Mouse (Mus musculus): ENCODE data around the gene Emsy. TPM values are rescaled to one million over a fixed set of nuclear protein-coding genes. Genes with fewer than 3 reads are reported as not detected.

Emsy gene
- polyA plus RNA-seq (2014; fragmentation: Nextera tagmentation; extraction: Ambion mirVana): 42.5 and 44.1 TPM in 2 replicates

DNA sequence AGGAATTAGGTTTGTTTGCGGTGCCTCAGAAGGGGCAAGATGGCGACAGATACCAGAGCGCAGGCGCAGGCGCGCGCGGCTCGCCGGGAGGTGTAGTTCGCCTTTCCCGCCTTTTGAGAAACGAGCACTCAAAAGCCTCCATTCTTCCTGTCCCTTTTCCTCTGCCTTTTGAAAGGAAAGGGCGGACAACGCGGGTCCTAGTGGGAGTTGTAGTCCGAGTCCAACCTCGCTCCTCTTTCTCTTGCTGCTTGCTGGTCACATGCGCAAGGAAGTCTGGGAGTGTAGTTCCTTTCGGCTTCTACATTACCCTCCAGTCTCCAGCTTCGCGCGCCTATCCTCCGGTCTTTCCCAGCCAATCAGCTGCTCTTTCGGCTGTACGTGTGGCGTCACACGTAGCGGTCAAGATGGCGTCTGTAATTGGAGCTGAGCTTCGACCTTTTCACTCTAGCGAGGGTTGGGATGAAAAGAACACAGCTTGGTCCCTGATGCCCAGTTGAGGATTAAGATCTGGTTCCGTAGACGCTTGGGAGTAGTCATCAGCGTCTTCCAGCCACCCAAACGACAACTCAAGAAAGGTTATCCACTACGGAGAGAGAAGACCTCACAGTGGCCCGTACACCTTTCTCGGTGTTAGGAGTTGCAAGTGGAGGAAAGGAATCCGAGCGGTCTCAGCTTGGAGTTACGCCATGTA is at the start of gene Emsy:
Gene Emsy (minus strand): TSS at position 253 of the 691 bp plus-strand sequence.
- Histone ChIP-seq H3K36me3 (ENCODE audit: control insufficient read depth, insufficient read depth, low read length) (no peaks in the 10 kb centered on the region), H3K27ac (ENCODE audit: low read depth, low read length) (peak within 1 kb of the TSS; percentile 98), H3K4me3 (ENCODE audit: low read depth, low read length) (peak within 1 kb of the TSS; percentile 99), H3K4me1 (ENCODE audit: control insufficient read depth, insufficient read depth, low read length) (peaks cover 4% of the 10 kb centered on the region), H3K27me3 (ENCODE audit: control insufficient read depth, insufficient read depth, low read length) (no peaks in the 10 kb centered on the region), H3K9me3 (replicated peaks; ENCODE audit: control insufficient read depth, low read length) (no peaks in the 10 kb centered on the region), H3K9ac (ENCODE audit: low read depth, low read length) (peak within 1 kb of the TSS; percentile 91), H3K4me2 (peak within 1 kb of the TSS; percentile 85)
- peak; percentile 95 for ATAC-seq (replicated peaks; ENCODE audit: insufficient number of reproducible peaks, low FRiP score, low TSS enrichment)
- under 1% methylated on average over 42 of the region's 42 CpGs for WGBS (ENCODE audit: insufficient replicate concordance)

DNA sequence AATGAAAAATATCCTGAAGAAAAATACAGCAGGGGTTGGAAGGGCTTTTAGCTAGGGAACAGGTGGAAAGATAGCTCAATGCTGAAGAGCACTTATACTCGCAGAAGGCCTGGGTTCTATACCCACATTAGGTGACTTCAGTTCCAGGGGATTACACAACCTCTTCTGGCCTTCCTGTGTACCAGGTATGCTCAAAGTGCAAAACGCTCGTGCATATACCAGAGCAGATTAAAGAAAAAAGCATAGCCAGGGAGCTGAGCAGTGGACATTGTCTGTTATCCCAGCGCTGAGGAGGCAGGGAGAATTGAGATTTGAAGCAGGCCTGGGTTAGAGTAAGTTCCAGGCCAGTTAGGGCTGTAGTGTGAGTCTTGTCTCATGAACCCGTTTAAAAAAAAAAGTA is 47.7 kb upstream of the Emsy start:
- H3K27ac ChIP-seq (ENCODE audit: low read depth, low read length): no peak overlapping the region
- H3K27me3 ChIP-seq (ENCODE audit: control insufficient read depth, insufficient read depth, low read length): no peaks in the 10 kb centered on the region
- WGBS (ENCODE audit: insufficient replicate concordance): 63% methylated on average over 5 of the region's 5 CpGs
- peak overlapping the region; percentile 95 for H3K4me3 ChIP-seq (ENCODE audit: low read depth, low read length)
- H3K9me3 ChIP-seq (replicated peaks; ENCODE audit: control insufficient read depth, low read length): no peaks in the 10 kb centered on the region
- peak overlapping the region; percentile 89 for H3K4me2 ChIP-seq
- no peaks in the 10 kb centered on the region for H3K36me3 ChIP-seq (ENCODE audit: control insufficient read depth, insufficient read depth, low read length)
- no peak for ATAC-seq (replicated peaks; ENCODE audit: insufficient number of reproducible peaks, low FRiP score, low TSS enrichment)
- peak overlapping the region; percentile 93 for H3K9ac ChIP-seq (ENCODE audit: low read depth, low read length)
- H3K4me1 ChIP-seq (ENCODE audit: control insufficient read depth, insufficient read depth, low read length): peaks cover 11% of the 10 kb centered on the region

GRCm38 (mm10) chr7:98703365-98703881 is 46.8 kb upstream of the Emsy start:
- no peaks in the 10 kb centered on the region for H3K27me3 ChIP-seq (ENCODE audit: control insufficient read depth, insufficient read depth, low read length)
- H3K9me3 ChIP-seq (replicated peaks; ENCODE audit: control insufficient read depth, low read length): no peaks in the 10 kb centered on the region
- H3K4me3 ChIP-seq (ENCODE audit: low read depth, low read length): peak overlapping the region; percentile 95
- no peaks in the 10 kb centered on the region for H3K36me3 ChIP-seq (ENCODE audit: control insufficient read depth, insufficient read depth, low read length)
- peaks cover 11% of the 10 kb centered on the region for H3K4me1 ChIP-seq (ENCODE audit: control insufficient read depth, insufficient read depth, low read length)
- under 1% methylated on average over 38 of the region's 38 CpGs for WGBS (ENCODE audit: insufficient replicate concordance)
- peak overlapping the region; percentile 86 for H3K27ac ChIP-seq (ENCODE audit: low read depth, low read length)
- peak overlapping the region; percentile 93 for H3K9ac ChIP-seq (ENCODE audit: low read depth, low read length)
- peak overlapping the region; percentile 89 for H3K4me2 ChIP-seq
- ATAC-seq (replicated peaks; ENCODE audit: insufficient number of reproducible peaks, low FRiP score, low TSS enrichment): no peak; the same call in 1 of the 2 replicates

- H3K4me2 ChIP-seq: peak within 1 kb of the TSS; percentile 89
- H3K9me3 ChIP-seq (replicated peaks; ENCODE audit: control insufficient read depth, low read length): no peaks in the 10 kb centered on the region
- WGBS (ENCODE audit: insufficient replicate concordance): 2% methylated on average over 59 of the region's 65 CpGs
- ATAC-seq (replicated peaks; ENCODE audit: insufficient number of reproducible peaks, low FRiP score, low TSS enrichment): peak; percentile 94
- peak within 1 kb of the TSS; percentile 93 for H3K9ac ChIP-seq (ENCODE audit: low read depth, low read length)
- peak within 1 kb of the TSS; percentile 95 for H3K4me3 ChIP-seq (ENCODE audit: low read depth, low read length)
- H3K27me3 ChIP-seq (ENCODE audit: control insufficient read depth, insufficient read depth, low read length): no peaks in the 10 kb centered on the region
- no peaks in the 10 kb centered on the region for H3K36me3 ChIP-seq (ENCODE audit: control insufficient read depth, insufficient read depth, low read length)
- peaks cover 11% of the 10 kb centered on the region for H3K4me1 ChIP-seq (ENCODE audit: control insufficient read depth, insufficient read depth, low read length)
- H3K27ac ChIP-seq (ENCODE audit: low read depth, low read length): peak within 1 kb of the TSS; percentile 89
These were observed 46.0 kb upstream of the Emsy start, which contains the start of gene Thap12 for GRCm38 (mm10) chr7:98702283-98703240. Gene Thap12 (plus strand): TSS chr7:98703103.

GRCm38 (mm10) chr7:98701771-98702170 is 45.2 kb upstream of the Emsy start:
- no peaks in the 10 kb centered on the region for H3K36me3 ChIP-seq (ENCODE audit: control insufficient read depth, insufficient read depth, low read length)
- no peak for ATAC-seq (replicated peaks; ENCODE audit: insufficient number of reproducible peaks, low FRiP score, low TSS enrichment)
- no peaks in the 10 kb centered on the region for H3K27me3 ChIP-seq (ENCODE audit: control insufficient read depth, insufficient read depth, low read length)
- peaks cover 11% of the 10 kb centered on the region for H3K4me1 ChIP-seq (ENCODE audit: control insufficient read depth, insufficient read depth, low read length)
- 42% methylated on average over 7 of the region's 7 CpGs for WGBS (ENCODE audit: insufficient replicate concordance)
- H3K4me3 ChIP-seq (ENCODE audit: low read depth, low read length): peak overlapping the region; percentile 95
- peak overlapping the region; percentile 73 for H3K4me2 ChIP-seq
- no peaks in the 10 kb centered on the region for H3K9me3 ChIP-seq (replicated peaks; ENCODE audit: control insufficient read depth, low read length)
- H3K9ac ChIP-seq (ENCODE audit: low read depth, low read length): peak overlapping the region; percentile 87
- H3K27ac ChIP-seq (ENCODE audit: low read depth, low read length): peak overlapping the region; percentile 89

DNA sequence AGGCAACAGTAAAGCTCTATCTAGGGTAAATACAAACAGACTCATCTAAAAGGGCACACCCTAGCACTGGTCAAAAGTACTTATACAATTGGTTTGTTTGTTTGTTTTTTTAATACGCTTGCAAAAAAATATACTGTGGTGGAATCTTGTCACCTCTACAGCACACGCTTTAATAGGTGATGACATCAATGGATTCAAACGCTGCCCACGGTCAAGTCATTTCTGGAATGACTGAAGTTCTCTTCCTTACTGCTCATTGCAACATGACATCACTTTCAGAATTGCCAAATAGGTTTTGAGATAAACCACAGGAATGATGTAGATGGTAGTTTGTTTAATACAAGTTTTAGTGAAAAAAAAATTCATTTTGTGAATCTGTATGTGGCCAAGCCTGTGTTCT is 42.0 kb upstream of the Emsy start:
- WGBS (ENCODE audit: insufficient replicate concordance): 85% methylated on average over 4 of the region's 4 CpGs
- no peak for ATAC-seq (replicated peaks; ENCODE audit: insufficient number of reproducible peaks, low FRiP score, low TSS enrichment)
- H3K9me3 ChIP-seq (replicated peaks; ENCODE audit: control insufficient read depth, low read length): no peaks in the 10 kb centered on the region

DNA sequence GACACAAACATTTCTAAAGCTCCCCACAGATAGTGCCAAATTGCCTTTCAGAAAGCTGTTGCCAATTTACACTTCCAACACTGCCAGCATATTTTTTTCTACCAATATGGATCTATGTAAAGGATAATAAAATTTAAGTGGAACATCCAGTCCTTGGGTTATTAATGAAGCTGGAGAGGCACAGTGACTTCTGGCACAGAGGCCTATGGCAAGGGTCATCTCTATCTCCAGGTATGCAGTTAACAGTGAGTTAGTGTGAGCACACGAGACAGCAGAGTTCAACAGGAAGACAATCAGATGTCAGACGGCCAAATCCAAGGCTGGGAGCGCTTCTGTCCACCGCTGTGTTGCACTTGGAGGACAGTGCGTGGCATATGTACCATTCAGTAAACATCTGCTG is 41.5 kb upstream of the Emsy start:
- no peak for ATAC-seq (replicated peaks; ENCODE audit: insufficient number of reproducible peaks, low FRiP score, low TSS enrichment)
- Histone ChIP-seq H3K4me2 (no peak overlapping the region), H3K4me3 (ENCODE audit: low read depth, low read length) (no peak overlapping the region), H3K27ac (ENCODE audit: low read depth, low read length) (no peak overlapping the region), H3K9me3 (replicated peaks; ENCODE audit: control insufficient read depth, low read length) (no peaks in the 10 kb centered on the region), H3K27me3 (ENCODE audit: control insufficient read depth, insufficient read depth, low read length) (no peaks in the 10 kb centered on the region), H3K4me1 (ENCODE audit: control insufficient read depth, insufficient read depth, low read length) (peaks cover 6% of the 10 kb centered on the region), H3K36me3 (ENCODE audit: control insufficient read depth, insufficient read depth, low read length) (no peaks in the 10 kb centered on the region), H3K9ac (ENCODE audit: low read depth, low read length) (no peak overlapping the region)
- WGBS (ENCODE audit: insufficient replicate concordance): 52% methylated on average over 5 of the region's 5 CpGs

More for the DNA sequence above, 42.0 kb upstream of the Emsy start:
- Histone ChIP-seq H3K4me2 (no peak overlapping the region), H3K9ac (ENCODE audit: low read depth, low read length) (no peak overlapping the region), H3K27me3 (ENCODE audit: control insufficient read depth, insufficient read depth, low read length) (no peaks in the 10 kb centered on the region), H3K4me1 (ENCODE audit: control insufficient read depth, insufficient read depth, low read length) (peaks cover 4% of the 10 kb centered on the region; the same call in 1 of the 2 replicates), H3K36me3 (ENCODE audit: control insufficient read depth, insufficient read depth, low read length) (no peaks in the 10 kb centered on the region), H3K27ac (ENCODE audit: low read depth, low read length) (no peak overlapping the region), H3K4me3 (ENCODE audit: low read depth, low read length) (no peak overlapping the region)

GRCm38 (mm10) chr7:98697496-98697895 is 40.9 kb upstream of the Emsy start:
- Histone ChIP-seq H3K9me3 (replicated peaks; ENCODE audit: control insufficient read depth, low read length) (no peaks in the 10 kb centered on the region), H3K27ac (ENCODE audit: low read depth, low read length) (no peak overlapping the region), H3K4me3 (ENCODE audit: low read depth, low read length) (no peak overlapping the region), H3K4me1 (ENCODE audit: control insufficient read depth, insufficient read depth, low read length) (peaks cover 11% of the 10 kb centered on the region), H3K9ac (ENCODE audit: low read depth, low read length) (no peak overlapping the region), H3K4me2 (no peak overlapping the region), H3K27me3 (ENCODE audit: control insufficient read depth, insufficient read depth, low read length) (no peaks in the 10 kb centered on the region), H3K36me3 (ENCODE audit: control insufficient read depth, insufficient read depth, low read length) (no peaks in the 10 kb centered on the region)
- no peak for ATAC-seq (replicated peaks; ENCODE audit: insufficient number of reproducible peaks, low FRiP score, low TSS enrichment)
- 13% methylated on average over 2 of the region's 2 CpGs for WGBS (ENCODE audit: insufficient replicate concordance)

Measured in heart, embryonic 11.5 days (tissue).